Mouse (Mus musculus): Measurements from ENCODE around the gene Prkcz. TPM values are rescaled to one million over a fixed set of nuclear protein-coding genes. Genes with fewer than 3 reads are reported as not detected.

The Prkcz gene
- polyA plus RNA-seq, 1 experiment from 2014 or later, result 6.8 TPM

- peak overlapping the region; percentile 35 for H3K27ac ChIP-seq (ENCODE audit: low read depth, low read length)
- H3K4me3 ChIP-seq (ENCODE audit: low read depth, low read length), result peak overlapping the region; percentile 88
- WGBS, result under 1% methylated on average over 92 of the region's 93 CpGs
- H3K27me3 ChIP-seq (replicated peaks; ENCODE audit: control insufficient read depth, insufficient read depth, low read length), result peaks cover 11% of the 10 kb centered on the region; the same call in 1 of the 2 replicates
- H3K4me2 ChIP-seq, result peak overlapping the region; percentile 97
- H3K9ac ChIP-seq (ENCODE audit: low read depth, low read length), result peak overlapping the region; percentile 82
- no peak for ATAC-seq (replicated peaks; ENCODE audit: low FRiP score)
- peaks cover 42% of the 10 kb centered on the region for H3K4me1 ChIP-seq (replicated peaks; ENCODE audit: control insufficient read depth, insufficient read depth, low read length)
- no peaks in the 10 kb centered on the region for H3K9me3 ChIP-seq (ENCODE audit: control insufficient read depth, low read length)
- no peaks in the 10 kb centered on the region for H3K36me3 ChIP-seq (ENCODE audit: control insufficient read depth, insufficient read depth, low read length)
- DNase-seq (ENCODE audit: low spot score), result peak; percentile 71
These were observed 139.3 kb downstream of the Prkcz start for GRCm38 (mm10) chr4:155221599-155222551.

GRCm38 (mm10) chr4:155221106-155221505, 140.1 kb downstream of the Prkcz start:
- Histone ChIP-seq H3K4me3 (ENCODE audit: low read depth, low read length) (peak overlapping the region; percentile 88), H3K9me3 (ENCODE audit: control insufficient read depth, low read length) (no peaks in the 10 kb centered on the region), H3K27ac (ENCODE audit: low read depth, low read length) (no peak overlapping the region), H3K27me3 (replicated peaks; ENCODE audit: control insufficient read depth, insufficient read depth, low read length) (peaks cover 11% of the 10 kb centered on the region; the same call in 1 of the 2 replicates), H3K9ac (ENCODE audit: low read depth, low read length) (peak overlapping the region; percentile 82), H3K4me1 (replicated peaks; ENCODE audit: control insufficient read depth, insufficient read depth, low read length) (peaks cover 50% of the 10 kb centered on the region), H3K4me2 (peak overlapping the region; percentile 97), H3K36me3 (ENCODE audit: control insufficient read depth, insufficient read depth, low read length) (no peaks in the 10 kb centered on the region)
- no peak for ATAC-seq (replicated peaks; ENCODE audit: low FRiP score)
- no peak for DNase-seq (ENCODE audit: low spot score)
- WGBS, result 7% methylated on average over 7 of the region's 7 CpGs

GRCm38 (mm10) chr4:155220213-155221100, 140.7 kb downstream of the Prkcz start:
- H3K4me1 ChIP-seq (replicated peaks; ENCODE audit: control insufficient read depth, insufficient read depth, low read length), result peaks cover 57% of the 10 kb centered on the region
- no peaks in the 10 kb centered on the region for H3K36me3 ChIP-seq (ENCODE audit: control insufficient read depth, insufficient read depth, low read length)
- peak overlapping the region; percentile 88 for H3K4me3 ChIP-seq (ENCODE audit: low read depth, low read length)
- H3K9me3 ChIP-seq (ENCODE audit: control insufficient read depth, low read length), result no peaks in the 10 kb centered on the region
- no peak for ATAC-seq (replicated peaks; ENCODE audit: low FRiP score)
- H3K9ac ChIP-seq (ENCODE audit: low read depth, low read length), result peak overlapping the region; percentile 82
- peak overlapping the region; percentile 97 for H3K4me2 ChIP-seq
- H3K27ac ChIP-seq (ENCODE audit: low read depth, low read length), result no peak overlapping the region
- peaks cover 11% of the 10 kb centered on the region; the same call in 1 of the 2 replicates for H3K27me3 ChIP-seq (replicated peaks; ENCODE audit: control insufficient read depth, insufficient read depth, low read length)
- 26% methylated on average over 14 of the region's 14 CpGs for WGBS
- no peak for DNase-seq (ENCODE audit: low spot score)

GRCm38 (mm10) chr4:155219271-155220212, 141.6 kb downstream of the Prkcz start:
- Histone ChIP-seq H3K27me3 (replicated peaks; ENCODE audit: control insufficient read depth, insufficient read depth, low read length) (peaks cover 11% of the 10 kb centered on the region; the same call in 1 of the 2 replicates), H3K9me3 (ENCODE audit: control insufficient read depth, low read length) (no peaks in the 10 kb centered on the region), H3K36me3 (ENCODE audit: control insufficient read depth, insufficient read depth, low read length) (no peaks in the 10 kb centered on the region), H3K27ac (ENCODE audit: low read depth, low read length) (no peak overlapping the region; the same call in 1 of the 2 replicates), H3K4me3 (ENCODE audit: low read depth, low read length) (peak overlapping the region; percentile 88), H3K9ac (ENCODE audit: low read depth, low read length) (peak overlapping the region; percentile 1), H3K4me2 (peak overlapping the region; percentile 97), H3K4me1 (replicated peaks; ENCODE audit: control insufficient read depth, insufficient read depth, low read length) (peaks cover 61% of the 10 kb centered on the region)
- DNase-seq (ENCODE audit: low spot score) (no peak), ATAC-seq (replicated peaks; ENCODE audit: low FRiP score) (no peak)
- WGBS, result 52% methylated on average over 12 of the region's 12 CpGs

DNA sequence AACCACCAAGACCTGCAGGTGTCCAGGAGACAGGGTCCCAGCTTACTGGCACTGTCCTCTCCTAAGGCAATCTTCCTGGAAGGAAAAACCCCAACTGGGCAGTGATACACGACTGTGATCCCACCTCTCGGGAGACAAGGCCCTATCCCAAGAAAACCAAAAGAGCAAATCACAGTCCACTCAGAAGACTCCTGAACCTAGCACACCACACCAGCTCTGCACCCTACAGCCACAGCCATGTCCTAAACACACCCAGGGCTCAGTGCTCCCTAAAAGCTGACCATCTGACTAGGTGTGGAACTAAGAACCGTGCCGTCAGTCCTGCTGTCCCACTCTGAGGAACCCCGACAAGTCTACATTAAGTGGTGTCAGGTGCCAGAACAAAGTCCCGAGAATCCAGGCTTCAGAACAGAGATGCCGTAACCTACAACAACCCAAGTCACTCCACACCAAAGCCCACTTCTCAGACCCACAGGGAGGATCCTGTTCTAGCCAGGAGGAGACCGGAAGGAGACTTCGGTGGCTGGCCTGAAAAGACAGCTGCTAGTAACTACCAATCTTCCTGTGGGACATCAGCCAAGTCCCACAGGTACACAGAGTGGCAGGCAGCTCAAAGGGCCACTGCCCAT, 142.9 kb downstream of the Prkcz start:
- DNase-seq (ENCODE audit: low spot score) (no peak), ATAC-seq (replicated peaks; ENCODE audit: low FRiP score) (no peak)
- H3K27ac ChIP-seq (ENCODE audit: low read depth, low read length), result no peak overlapping the region
- peak overlapping the region; percentile 4; the same call in 1 of the 2 replicates for H3K4me2 ChIP-seq
- H3K36me3 ChIP-seq (ENCODE audit: control insufficient read depth, insufficient read depth, low read length), result no peaks in the 10 kb centered on the region
- H3K4me1 ChIP-seq (replicated peaks; ENCODE audit: control insufficient read depth, insufficient read depth, low read length), result peaks cover 64% of the 10 kb centered on the region
- no peak overlapping the region for H3K4me3 ChIP-seq (ENCODE audit: low read depth, low read length)
- WGBS, result 80% methylated on average over 9 of the region's 9 CpGs
- no peak overlapping the region for H3K9ac ChIP-seq (ENCODE audit: low read depth, low read length)
- peaks cover 11% of the 10 kb centered on the region; the same call in 1 of the 2 replicates for H3K27me3 ChIP-seq (replicated peaks; ENCODE audit: control insufficient read depth, insufficient read depth, low read length)
- H3K9me3 ChIP-seq (ENCODE audit: control insufficient read depth, low read length), result no peaks in the 10 kb centered on the region

- no peak for DNase-seq (ENCODE audit: low spot score)
These were observed 143.7 kb downstream of the Prkcz start for GRCm38 (mm10) chr4:155217241-155218103.

More at GRCm38 (mm10) chr4:155217241-155218103, 143.7 kb downstream of the Prkcz start:
- no peak overlapping the region for H3K9ac ChIP-seq (ENCODE audit: low read depth, low read length)
- H3K9me3 ChIP-seq (ENCODE audit: control insufficient read depth, low read length), result no peaks in the 10 kb centered on the region
- H3K36me3 ChIP-seq (ENCODE audit: control insufficient read depth, insufficient read depth, low read length), result no peaks in the 10 kb centered on the region
- H3K27me3 ChIP-seq (replicated peaks; ENCODE audit: control insufficient read depth, insufficient read depth, low read length), result peaks cover 11% of the 10 kb centered on the region; the same call in 1 of the 2 replicates
- no peak for ATAC-seq (replicated peaks; ENCODE audit: low FRiP score)
- WGBS, result 52% methylated on average over 12 of the region's 12 CpGs
- H3K4me3 ChIP-seq (ENCODE audit: low read depth, low read length), result no peak overlapping the region
- H3K27ac ChIP-seq (ENCODE audit: low read depth, low read length), result no peak overlapping the region
- peaks cover 64% of the 10 kb centered on the region for H3K4me1 ChIP-seq (replicated peaks; ENCODE audit: control insufficient read depth, insufficient read depth, low read length)
- H3K4me2 ChIP-seq, result peak overlapping the region; percentile 15

Data from liver, embryonic 11.5 days (tissue).